Mouse (Mus musculus) heart, postnatal 0 days (tissue): ENCODE results near the gene Gm49336.

ENCODE experiments used
- CTCF ChIP-seq: IDR thresholded peaks from 2 replicates; pipeline ENCODE4 v1.5.1; 2016; ENCODE audit warnings: antibody characterized with exemption, control low read depth, low read depth
- EP300 ChIP-seq: IDR thresholded peaks from 2 replicates; pipeline ENCODE4 v1.6.1; 2016; ENCODE audit warnings: antibody characterized with exemption, low read depth

GRCm38 (mm10) chr14:60217616-60218015 is 33.7 kb downstream of the Gm49336 start:
- TF ChIP-seq CTCF: no peak
- TF ChIP-seq EP300: no peak
